Mouse (Mus musculus) ovary, postnatal 36 days (tissue): ENCODE results near the gene Dnah7c.
"Not testable (repeated sequence)": the region's sequence is repeated elsewhere in the genome, so short reads cannot be mapped to it uniquely, and the experiment has no call there.

Experiments
- DNase-seq: peaks from one replicate; pipeline ENCODE4 v3.0.0; 2022; ENCODE audit warnings: low spot score, mixed read lengths

The Dnah7c gene

DNA sequence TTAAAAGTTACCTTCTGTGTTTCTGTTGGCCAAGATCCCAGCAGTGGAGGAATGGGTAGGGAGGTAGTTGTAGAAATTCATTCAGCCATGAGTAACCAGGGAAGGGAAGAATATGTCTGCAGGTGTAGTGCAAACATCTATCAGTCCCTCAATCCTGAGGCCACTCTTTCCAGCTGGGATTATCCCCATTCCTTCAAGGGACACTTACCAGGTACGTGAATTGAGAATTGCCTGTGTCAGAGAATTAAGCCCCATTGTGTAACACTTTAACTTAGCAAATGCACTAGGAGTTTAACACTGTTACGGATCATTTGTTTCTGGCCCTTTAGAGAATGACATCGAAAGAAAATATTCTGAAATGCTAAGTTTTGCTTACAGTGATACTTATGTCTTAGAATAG lies 304.3 kb downstream of the Dnah7c start:
- not testable (repeated sequence) for DNase-seq

DNA sequence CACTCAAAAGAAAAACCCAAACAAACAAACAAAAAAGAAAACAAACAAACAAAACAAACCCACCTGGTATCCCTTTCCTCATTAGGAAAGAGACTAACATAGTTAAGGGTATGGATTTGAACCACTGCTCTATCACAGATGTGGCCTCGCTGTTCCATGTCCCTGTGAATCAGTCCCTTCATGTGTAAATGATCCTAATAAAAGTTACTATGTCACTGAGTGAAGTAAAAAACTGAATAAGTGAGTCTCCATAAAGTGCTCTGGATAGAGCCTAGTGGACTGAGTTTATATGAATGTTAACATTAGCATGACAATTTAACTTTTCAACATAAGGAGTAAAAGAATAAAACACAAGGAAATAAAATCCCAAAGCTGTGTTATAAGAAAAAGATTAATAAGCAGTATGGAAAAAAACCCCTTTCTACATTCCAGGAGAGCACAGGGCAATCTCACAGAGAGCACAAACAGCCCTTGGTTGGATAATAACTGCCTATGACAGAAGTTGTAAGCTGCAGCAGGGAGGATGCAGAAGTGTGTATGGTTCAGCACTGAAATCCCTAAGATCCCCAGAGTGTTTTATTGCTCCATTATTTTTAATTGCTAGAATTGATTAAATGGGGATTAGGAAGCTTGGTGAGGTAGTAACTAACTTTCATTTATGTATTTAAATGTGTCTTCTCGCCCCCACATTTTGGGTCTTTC lies 308.2 kb downstream of the Dnah7c start:
- DNase-seq: not testable (repeated sequence)

DNA sequence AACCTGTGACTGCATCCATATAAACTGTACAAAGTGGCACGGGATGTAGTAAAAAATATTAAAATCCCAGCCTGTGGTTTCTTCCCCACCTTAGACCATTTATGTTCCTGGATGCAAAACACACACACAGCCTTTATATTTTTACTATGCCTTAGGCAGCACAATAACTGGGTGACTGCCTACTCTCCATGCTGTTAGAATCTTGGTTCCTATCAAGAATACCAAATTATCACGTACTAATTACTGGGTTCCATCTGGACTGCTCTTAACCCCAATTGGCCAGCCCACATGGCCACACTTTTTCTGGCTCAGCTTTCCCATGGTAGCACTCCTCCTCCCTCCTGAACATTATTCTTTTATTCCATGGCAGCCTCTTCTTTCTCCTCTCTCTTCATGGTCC lies 309.1 kb downstream of the Dnah7c start:
- DNase-seq: not testable (repeated sequence)

DNA sequence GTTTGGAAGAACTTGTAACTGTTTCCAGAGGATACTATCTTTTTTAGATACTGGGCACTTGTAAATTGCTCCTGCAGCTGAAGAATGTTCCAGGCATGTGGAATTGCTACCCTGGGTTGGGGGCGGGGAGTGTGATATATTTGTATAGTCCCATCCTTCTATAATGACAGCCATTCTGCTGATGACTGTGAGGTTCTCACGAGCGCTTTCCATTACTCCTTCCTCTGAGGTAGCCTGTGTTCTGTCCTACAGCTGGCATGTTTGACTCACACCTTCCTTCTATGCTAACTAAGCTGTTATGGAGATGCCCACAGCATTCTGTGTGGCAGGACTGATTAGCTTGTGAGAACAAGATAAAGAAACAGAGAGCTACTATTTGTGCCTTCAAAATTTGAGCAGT lies 339.2 kb downstream of the Dnah7c start:
- DNase-seq: not testable (repeated sequence)

DNA sequence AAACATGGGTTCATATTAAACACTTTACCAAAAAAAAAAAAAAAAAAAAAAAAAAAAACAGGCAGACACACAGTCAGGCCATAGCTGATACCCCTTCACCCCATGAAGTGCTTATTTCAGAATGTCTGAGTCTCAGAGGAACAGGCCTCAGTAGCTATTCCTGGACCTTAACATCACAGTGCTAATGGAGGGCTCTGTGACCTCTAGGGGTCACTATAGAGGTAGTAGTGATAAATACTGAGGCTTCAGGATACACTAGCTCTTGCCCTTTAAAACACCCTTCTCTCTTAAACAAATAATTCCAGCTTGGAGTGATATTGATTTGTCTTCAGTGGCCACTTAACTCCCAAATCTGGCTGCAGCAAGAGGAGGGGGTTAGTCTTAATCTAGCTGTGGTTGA lies 343.9 kb downstream of the Dnah7c start:
- not testable (repeated sequence) for DNase-seq

DNA sequence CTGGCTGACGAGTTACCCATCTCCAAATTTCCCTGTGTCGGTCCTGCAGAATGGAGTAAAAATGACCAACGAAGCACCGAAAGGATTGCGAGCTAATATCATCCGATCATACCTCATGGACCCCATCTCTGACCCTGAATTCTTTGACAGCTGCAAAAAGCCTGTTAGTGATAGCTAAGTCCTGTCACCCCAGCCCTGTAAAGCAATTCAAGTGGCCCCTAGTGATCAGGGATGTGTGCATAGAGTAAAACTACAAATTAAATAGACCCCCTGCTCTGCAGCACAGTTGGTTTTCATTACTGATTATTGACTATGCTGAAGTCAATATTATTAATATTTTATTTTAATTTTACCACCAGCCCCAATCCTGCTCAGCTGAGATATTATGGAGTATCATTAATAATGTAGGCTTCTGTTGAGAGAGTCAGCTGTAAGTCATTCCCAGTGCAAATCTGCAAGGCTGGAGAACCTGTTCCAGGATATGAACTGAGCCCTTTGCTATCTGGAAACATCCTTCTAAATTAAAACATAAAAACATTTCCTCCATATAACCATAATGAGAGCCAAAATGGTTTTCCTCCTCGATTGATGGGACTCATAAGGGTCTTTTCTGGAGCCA lies 344.8 kb downstream of the Dnah7c start:
- DNase-seq: not testable (repeated sequence)

DNA sequence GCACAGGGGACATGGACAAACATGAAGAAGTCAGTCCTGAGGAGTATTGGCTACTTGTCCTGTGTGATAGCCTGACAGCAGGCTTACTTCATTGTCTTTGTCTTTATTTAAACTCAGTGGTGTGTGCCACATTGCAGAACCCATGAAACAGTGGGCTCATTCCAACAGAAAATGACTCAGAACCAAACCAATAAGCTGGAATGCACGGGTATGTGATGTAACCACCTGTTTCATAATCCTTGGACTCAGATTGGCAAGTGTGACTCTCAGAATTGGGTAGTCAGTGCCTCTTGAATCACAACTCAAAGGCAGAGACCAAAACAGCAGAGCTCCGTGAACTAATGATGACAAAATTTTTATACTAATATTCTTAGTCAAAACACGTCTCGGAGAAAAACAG lies 356.8 kb downstream of the Dnah7c start:
- not testable (repeated sequence) for DNase-seq

DNA sequence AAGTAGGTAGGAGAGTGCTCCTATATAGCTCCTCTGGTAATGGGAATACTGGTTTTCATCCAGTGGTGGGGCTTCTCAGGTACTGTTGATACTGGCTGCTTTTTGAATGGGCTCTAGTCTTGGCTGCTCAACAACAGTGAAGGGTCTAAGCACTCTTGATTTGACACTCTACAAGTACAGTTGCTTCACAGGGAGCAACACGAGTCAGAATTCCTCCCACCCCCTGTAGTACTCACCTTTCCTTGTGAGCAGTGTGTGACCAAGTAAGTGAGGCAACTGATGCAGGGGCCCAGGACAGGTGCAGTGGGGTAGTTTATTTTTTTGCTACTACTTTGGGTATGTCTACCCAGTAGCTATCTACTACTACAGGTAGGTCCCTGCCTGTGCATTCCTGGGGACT lies 379.7 kb downstream of the Dnah7c start:
- DNase-seq: no peak

DNA sequence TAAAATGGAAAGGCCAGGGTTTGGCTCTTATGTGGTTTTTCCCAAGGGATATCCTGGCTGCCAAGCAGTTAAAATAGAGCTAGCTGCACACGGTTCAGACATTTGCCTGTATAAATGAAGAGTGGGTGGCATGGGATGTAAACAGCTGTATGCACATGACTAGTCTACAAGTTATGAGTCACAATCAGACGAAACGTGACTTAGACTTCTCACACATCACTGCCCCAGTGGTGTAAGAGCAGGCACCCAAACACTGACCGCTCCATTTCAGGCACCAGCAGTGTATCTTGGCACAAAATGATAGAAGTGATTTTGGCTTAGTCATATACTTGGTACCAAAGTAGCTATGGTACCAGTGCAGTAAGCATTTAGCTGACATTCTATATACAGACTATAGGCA lies 383.2 kb downstream of the Dnah7c start:
- DNase-seq: not testable (repeated sequence)

DNA sequence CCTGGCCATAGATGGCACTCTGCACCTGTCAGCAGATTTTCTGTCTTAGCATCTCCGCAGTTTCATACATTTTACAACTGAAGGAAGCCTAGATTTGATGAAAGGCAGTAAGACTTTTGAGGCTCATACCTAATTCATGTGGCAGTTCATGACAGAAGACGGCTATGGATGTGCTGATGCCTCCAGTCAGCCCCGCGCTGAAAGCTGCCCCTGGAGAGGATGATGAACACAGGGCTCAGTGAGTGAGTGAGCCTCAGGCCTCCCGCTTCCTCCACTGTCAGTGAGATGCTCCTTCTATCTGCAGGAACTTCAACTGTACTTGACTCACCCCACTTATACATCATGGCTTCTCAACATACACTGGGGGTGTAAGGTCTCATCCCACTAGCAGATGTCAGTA lies 392.5 kb downstream of the Dnah7c start:
- DNase-seq: no peak

DNA sequence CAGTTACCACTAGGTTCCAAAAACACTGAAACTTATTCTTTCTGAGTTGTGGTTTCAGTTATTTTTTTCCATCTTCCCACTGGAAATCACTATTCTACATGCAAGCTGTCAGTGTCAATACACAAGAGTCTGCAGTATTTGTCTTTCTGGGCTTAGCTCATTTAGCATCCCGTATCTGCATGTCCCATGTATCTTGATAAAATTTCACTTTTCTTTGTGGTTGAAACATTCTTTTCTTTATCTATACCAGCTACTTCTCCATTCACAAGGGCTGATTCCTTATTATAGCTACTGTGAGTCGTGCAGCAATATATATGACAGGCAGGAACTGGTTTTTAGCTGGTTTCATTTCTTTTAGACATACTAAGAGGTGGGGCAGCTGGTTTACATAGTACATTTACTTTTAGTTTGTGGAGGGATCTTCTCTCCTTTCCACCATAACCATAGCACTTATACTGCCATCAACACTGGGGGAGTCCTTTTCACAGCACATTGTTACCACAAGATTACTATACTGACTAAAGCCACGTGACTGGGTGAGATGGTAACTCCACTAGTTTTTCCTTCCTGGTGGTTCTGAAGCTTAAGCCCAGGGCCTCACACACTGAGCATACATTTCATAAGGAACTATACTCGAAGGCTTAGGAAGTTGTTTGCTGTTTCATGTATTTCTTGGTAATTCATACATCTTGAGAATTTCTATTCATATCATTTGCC lies 397.0 kb downstream of the Dnah7c start:
- DNase-seq: no peak

DNA sequence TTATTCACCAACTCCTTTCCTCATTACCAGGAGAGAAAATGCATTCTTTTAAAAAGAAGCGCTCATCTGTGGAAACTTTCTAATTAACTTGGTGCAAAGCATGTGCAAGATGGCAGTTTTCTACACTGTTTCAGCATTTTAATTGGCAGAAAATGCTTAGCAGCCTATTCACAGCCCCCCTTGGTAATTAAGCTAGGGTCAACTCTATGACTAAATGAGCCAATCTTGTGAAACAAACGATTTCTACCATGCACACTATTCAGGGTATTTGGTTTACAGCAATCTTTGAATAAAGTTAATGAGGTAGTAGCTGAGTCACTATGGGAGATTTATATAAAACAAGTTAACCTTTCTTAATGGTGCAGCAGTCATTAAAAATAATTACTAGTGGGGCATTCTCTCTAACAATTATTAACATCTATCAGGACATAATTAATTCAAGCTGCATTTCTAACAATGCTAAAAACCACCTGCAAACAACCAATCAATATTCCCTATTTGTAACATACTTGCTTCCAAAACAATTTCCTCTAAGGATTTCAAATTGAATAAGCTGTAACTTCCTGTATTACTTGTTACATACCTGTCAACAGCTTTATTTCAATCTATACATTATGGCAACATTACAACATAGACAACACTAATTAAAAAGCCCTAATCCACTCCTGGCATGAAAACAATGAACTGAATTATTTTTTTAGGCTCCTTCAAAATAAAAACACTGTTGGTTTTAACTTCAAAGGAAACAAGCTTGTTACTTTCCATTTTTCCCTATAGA lies 404.9 kb downstream of the Dnah7c start:
- no peak for DNase-seq

DNA sequence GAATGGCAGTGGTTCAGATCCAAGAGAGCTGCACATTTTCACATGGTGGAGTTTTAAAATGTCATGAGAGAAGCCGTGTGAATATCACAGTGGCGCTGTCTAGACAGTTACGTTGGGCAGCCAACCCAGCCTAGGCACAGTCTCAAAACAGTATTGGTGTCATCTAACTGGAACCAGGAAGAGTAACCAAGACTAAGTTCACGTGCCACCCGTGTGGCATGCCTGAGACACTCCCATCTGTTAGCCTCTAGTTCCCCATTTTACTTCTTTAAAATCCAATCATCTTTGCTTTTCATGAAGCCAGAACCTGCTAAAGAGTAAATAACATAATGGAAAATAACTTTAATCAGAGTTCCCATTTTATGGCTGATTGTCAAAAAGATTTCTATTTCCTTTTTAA lies 406.5 kb downstream of the Dnah7c start:
- no peak for DNase-seq

DNA sequence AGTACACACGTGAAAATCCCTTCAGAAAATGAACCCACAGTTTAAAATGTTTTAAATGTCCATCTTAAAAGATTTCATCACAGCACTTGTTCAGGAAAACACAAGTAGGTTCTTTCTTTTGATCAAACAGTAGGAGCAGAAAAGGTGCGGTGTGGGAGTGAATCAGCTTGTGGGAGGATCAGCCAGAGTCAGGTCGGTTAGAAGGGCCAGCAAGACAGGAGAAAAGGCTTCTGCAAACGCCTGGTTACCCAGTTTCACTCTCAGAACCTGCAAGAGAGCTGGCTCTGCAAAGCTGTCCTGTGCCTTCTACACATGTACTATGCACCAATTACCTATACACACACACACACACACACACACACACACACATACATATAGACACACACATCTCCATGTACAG lies 418.0 kb downstream of the Dnah7c start:
- DNase-seq: peak; percentile 7

DNA sequence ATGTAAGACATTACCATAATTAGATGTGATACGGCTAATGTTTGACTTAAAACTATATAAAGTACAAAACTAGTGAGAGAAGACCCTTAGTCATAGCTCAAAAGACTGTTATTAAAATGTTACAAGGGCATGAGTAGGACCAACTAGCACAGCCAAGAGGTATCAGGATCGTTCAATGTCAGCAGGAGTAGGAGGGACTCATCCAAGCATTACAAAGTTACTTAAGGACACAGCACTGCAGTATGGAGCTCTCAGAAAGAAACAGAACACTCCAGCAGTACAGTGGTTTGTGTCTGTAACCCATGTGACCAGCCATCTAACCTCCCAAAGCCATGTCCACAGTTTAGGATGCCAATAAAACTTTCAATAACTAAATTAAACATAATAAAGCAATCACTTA lies 418.9 kb downstream of the Dnah7c start:
- DNase-seq: no peak

DNA sequence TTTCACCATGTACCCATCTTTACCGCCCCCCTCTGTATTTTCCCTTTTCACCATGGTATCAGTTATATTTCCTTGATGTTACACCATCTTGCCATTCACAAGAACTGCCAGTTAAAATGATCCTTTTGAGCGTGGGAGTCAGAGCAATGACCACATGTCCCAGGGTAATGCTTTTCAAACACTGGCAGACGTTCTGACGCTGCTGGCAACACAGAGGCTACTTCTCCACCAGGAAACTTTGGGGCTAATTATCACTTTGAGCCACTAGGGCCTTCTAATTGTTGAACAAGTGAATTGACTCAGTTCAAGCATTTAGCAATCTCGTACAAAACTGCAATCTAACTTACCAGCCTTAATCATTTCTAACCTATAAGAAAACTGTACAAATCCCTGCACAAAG lies 419.8 kb downstream of the Dnah7c start:
- DNase-seq: no peak

DNA sequence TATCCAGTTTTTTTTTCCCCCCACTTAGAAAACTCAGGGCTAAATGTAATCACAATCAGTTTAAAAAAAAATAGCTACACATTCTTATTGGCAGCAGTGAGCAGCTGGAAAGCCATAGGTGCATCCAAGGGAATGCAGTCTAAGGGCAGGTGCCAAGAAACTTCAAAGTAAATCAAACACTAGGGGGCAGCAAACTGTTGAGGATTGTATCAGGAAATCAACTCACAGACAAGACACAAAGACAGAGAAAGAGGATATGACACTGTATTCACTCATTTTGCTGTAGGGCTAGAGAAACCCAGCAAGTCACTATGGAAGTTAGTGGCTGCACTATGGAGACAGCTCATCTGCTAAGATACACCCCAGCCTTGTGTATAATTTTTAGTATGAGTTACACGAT lies 424.4 kb downstream of the Dnah7c start:
- no peak for DNase-seq

DNA sequence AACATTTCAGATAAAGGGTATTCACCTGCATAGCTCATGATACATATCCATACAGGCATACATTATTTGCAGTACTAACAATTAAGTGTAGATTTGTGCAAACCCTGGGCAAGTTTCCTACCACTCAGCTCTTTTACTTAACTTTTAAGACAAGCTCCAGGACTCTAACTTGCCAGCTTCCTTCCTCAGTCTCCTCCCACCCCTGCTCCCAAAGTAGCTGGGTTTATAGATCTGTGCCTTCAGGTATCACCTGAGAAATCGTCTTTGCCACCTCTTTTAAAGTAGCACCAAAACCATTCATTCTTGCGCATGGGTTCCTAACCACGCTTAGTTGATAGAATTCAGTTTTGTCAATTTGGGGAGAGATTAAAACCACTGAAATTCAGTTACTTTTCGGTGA lies 426.2 kb downstream of the Dnah7c start:
- no peak for DNase-seq

DNA sequence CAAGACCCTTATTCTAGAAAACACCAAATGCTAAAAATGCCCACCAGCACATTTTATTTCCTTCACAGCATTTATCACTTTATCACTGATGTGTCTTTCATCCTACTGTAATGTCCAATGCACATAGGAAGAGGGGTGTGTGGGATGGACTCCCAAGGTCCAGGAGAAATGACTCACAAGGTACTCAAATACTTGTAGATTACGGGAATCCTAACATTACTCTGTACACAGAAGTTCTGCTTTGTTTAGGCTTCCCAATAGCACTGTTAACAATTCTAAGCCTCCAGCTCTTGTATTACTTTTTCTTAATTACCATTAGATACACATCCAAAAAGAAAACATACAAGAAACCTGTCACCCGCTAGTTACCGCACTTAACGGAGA lies 426.8 kb downstream of the Dnah7c start:
- no peak for DNase-seq

DNA sequence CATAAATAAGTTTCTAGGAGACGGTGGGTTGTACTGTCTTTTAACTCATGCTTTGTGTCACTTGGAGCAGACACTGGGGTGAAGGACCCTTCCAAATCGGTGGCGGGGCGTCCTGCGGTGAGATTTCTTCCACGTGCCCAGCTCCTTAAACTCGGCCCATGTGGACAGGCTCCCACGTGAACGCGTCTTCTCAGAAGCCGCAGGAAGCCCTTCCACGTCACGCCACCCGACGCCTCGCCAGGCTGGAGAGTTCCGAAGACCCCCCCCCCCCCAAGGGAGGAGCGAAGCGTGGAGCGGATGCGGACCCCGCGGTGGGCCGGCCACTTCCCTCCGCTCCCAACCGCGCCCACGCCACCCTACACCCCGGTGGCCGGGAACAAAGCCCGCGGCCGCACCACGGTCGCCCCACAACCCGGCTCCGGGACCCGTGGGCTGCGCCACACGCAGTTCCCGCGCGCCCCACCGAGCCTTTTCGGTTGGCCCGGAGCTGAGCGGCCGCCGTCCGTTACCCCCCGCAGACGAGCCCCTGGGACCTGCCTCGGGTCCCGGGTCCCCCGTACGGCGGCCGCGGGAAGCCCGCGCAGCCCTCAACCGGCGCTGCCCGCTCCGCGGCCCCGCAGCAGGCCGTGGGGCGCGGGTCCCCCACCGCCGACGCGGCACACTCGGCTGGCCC lies 427.3 kb downstream of the Dnah7c start:
- DNase-seq: peak; percentile 58

DNA sequence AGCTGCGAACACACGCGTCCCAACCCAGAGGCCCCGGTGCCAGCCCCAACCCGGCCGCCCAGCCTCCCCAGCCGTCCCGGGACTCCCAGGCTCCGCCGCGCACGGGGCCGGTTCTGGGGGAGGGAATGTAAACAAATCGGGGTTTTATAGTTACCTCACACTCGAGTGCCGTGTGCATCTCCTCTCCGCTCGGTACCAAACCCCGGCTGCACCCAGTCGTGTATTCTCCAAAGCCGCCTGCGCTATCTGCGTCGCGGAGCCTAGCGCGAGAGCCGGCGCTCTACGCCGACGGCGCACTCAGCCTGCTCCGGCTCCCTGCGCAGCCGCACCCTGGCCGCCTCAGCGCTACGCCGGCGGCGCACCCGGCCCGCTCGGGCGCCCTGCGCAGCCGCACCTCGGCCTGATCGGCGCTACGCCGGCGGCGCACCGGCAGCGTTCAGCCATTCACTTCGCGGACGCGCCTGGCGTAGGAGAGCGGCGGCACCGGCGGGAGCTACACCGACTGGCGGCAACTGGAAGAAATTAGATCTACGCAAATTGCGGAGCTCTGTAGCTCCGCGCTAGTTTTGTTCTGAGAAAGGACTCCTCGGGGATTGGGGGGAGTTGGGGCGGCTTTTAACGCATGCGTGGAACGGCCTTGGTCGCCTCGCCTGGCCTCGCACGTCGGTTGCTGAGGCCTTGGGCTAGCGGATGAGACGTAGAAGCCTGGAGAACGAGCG lies 428.1 kb downstream of the Dnah7c start:
- DNase-seq: peak; percentile 99
